In the genomic region with DNA sequence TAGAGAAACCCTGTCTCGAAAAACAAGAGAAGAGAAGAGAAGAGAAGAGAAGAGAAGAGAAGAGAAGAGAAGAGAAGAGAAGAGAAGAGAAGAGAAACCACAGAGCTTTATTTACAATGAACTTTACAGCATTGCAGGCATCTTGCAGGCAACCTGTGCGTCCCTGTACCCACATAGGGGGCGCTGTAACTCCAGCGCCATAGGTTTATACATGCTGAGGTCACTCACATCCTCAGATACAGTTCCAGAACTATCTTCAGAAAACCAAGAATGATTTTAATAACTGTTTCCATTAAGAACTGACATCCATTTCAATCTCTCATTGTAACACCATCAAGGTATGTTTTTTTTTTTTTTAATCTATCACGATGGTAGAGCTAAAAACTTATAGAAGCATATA, we compare ENCODE assay signal across 12 mouse cellular contexts. TPM values are rescaled to one million over a fixed set of nuclear protein-coding genes. Genes with fewer than 3 reads are reported as not detected.
DNase-seq lines count a peak whose midpoint lies in the region; ATAC-seq and TF ChIP-seq lines count a peak whose summit lies in the region.
"Had no signal": no experiment of that assay in that cellular context is flagged by ENCODE, and none has a peak within 500 bp of the region (broad histone marks: within the 10 kb centered on the region; RNA-seq: fewer than 3 reads in every experiment).

No protein-coding gene starts in this region.

- no peak for ATAC-seq in midbrain, postnatal 0 days (ENCODE audit: low FRiP score)
- no peak for ATAC-seq in midbrain, embryonic 13.5 days
- no peak for ATAC-seq in forebrain, embryonic 13.5 days

- WGBS in cerebellum, adult 2 months, result 46% methylated on average over 5 of the region's 5 CpGs
- 38% methylated on average over 5 of the region's 5 CpGs for WGBS in midbrain, postnatal 0 days
- WGBS in midbrain, embryonic 13.5 days, result 38% methylated on average over 5 of the region's 5 CpGs
- 49% methylated on average over 5 of the region's 5 CpGs for WGBS in forebrain, embryonic 13.5 days

- no peak overlapping the region for H3K27ac ChIP-seq in cerebellum, adult 2 months (ENCODE audit: insufficient read depth, low read length)
- no peak overlapping the region for H3K27ac ChIP-seq in midbrain, postnatal 0 days (ENCODE audit: low read depth, low read length)
- no peak overlapping the region for H3K27ac ChIP-seq in midbrain, embryonic 13.5 days
- no peak overlapping the region for H3K27ac ChIP-seq in forebrain, embryonic 13.5 days
- H3K27ac ChIP-seq: embryonic facial prominence, embryonic 13.5 days; midbrain, embryonic 12.5 days had no signal

- DNase-seq in cerebellum, adult 2 months, result no peak
- DNase-seq in cerebellum, postnatal 36 days, result no peak
- no peak for DNase-seq in midbrain, postnatal 0 days (ENCODE audit: low spot score)
- DNase-seq in embryo, embryonic 11 days, result peak; percentile 55
- peak; percentile 40 for DNase-seq in thymus, postnatal 25 days
- no peak for DNase-seq in kidney, adult 9 months
- DNase-seq: heart, adult 18-20 months; layer of hippocampus, postnatal 36 days had no signal

- TF ChIP-seq CTCF in cerebellum, adult 2 months (IDR thresholded peaks at IDR 0.05; ENCODE audit: borderline replicate concordance, insufficient read depth, low read depth, low read length), result peak; percentile 41; the same call in 1 of the 2 replicates
- TF ChIP-seq CTCF in midbrain, postnatal 0 days (IDR thresholded peaks at IDR 0.05), result peak; percentile 34

- no peaks in the 10 kb centered on the region for H3K27me3 ChIP-seq in cerebellum, adult 2 months (ENCODE audit: control insufficient read depth, insufficient read depth, low read length)
- H3K27me3 ChIP-seq in midbrain, postnatal 0 days (ENCODE audit: insufficient read depth, low read length), result no peaks in the 10 kb centered on the region
- H3K27me3 ChIP-seq in midbrain, embryonic 13.5 days, result peaks cover 5% of the 10 kb centered on the region; the same call in 1 of the 2 replicates
- no peaks in the 10 kb centered on the region for H3K27me3 ChIP-seq in forebrain, embryonic 13.5 days

- no peak overlapping the region for H3K4me2 ChIP-seq in midbrain, postnatal 0 days (ENCODE audit: low read depth, low read length, poor library complexity, severe bottlenecking)
- no peak overlapping the region for H3K4me2 ChIP-seq in midbrain, embryonic 13.5 days (replicated peaks)
- H3K4me2 ChIP-seq in forebrain, embryonic 13.5 days, result no peak overlapping the region
- H3K4me2 ChIP-seq: embryonic facial prominence, embryonic 13.5 days; midbrain, embryonic 12.5 days had no signal

- H3K36me3 ChIP-seq in midbrain, postnatal 0 days (ENCODE audit: insufficient read depth, low read length), result no peaks in the 10 kb centered on the region
- H3K36me3 ChIP-seq in midbrain, embryonic 13.5 days, result peaks cover 25% of the 10 kb centered on the region
- H3K36me3 ChIP-seq in forebrain, embryonic 13.5 days (ENCODE audit: poor library complexity, severe bottlenecking), result peaks cover 19% of the 10 kb centered on the region

- H3K9ac ChIP-seq in midbrain, postnatal 0 days (replicated peaks; ENCODE audit: low read length, poor library complexity, severe bottlenecking), result no peak overlapping the region
- no peak overlapping the region for H3K9ac ChIP-seq in midbrain, embryonic 13.5 days (replicated peaks)
- no peak overlapping the region for H3K9ac ChIP-seq in forebrain, embryonic 13.5 days
- H3K9ac ChIP-seq: embryonic facial prominence, embryonic 13.5 days; midbrain, embryonic 12.5 days had no signal

- TF ChIP-seq POLR2A in cerebellum, adult 2 months (IDR thresholded peaks at IDR 0.05; ENCODE audit: borderline replicate concordance, insufficient read depth, low read length), result no peak

- no peaks in the 10 kb centered on the region for H3K9me3 ChIP-seq in midbrain, postnatal 0 days (ENCODE audit: low read length)
- H3K9me3 ChIP-seq in midbrain, embryonic 13.5 days, result no peaks in the 10 kb centered on the region
- no peaks in the 10 kb centered on the region for H3K9me3 ChIP-seq in forebrain, embryonic 13.5 days (replicated peaks)
- H3K9me3 ChIP-seq: embryonic facial prominence, embryonic 13.5 days; midbrain, embryonic 12.5 days had no signal

- H3K4me1 ChIP-seq in cerebellum, adult 2 months (ENCODE audit: control insufficient read depth, insufficient read depth, low read length), result no peaks in the 10 kb centered on the region
- no peaks in the 10 kb centered on the region for H3K4me1 ChIP-seq in midbrain, postnatal 0 days (ENCODE audit: insufficient read depth, low read length)
- peaks cover 20% of the 10 kb centered on the region for H3K4me1 ChIP-seq in midbrain, embryonic 13.5 days (replicated peaks)
- peaks cover 11% of the 10 kb centered on the region; the same call in 1 of the 2 replicates for H3K4me1 ChIP-seq in forebrain, embryonic 13.5 days
- H3K4me1 ChIP-seq: embryonic facial prominence, embryonic 13.5 days had no signal

- H3K4me3 ChIP-seq in cerebellum, adult 2 months (replicated peaks; ENCODE audit: insufficient read depth, low read depth, low read length), result no peak overlapping the region
- no peak overlapping the region for H3K4me3 ChIP-seq in midbrain, postnatal 0 days (ENCODE audit: low read depth, low read length)
- no peak overlapping the region for H3K4me3 ChIP-seq in midbrain, embryonic 13.5 days (replicated peaks)
- H3K4me3 ChIP-seq in forebrain, embryonic 13.5 days, result no peak overlapping the region
- H3K4me3 ChIP-seq: embryonic facial prominence, embryonic 13.5 days; midbrain, embryonic 12.5 days had no signal

RNA-seq across cellular contexts. Expression of a gene that starts 27.6 kb away (rescaled TPM):
- 6.5 and 7.4 TPM in 2 replicates for polyA plus RNA-seq in cerebellum, adult 2 months (2012; rRNA removed)
- total RNA-seq in midbrain, postnatal 0 days (2014; rRNA removed), result 29.0 and 40.5 TPM in 2 replicates
- 31.1 and 34.9 TPM in 2 replicates for polyA plus RNA-seq in midbrain, postnatal 0 days (2015; fragmentation: Nextera tagmentation; extraction: Ambion mirVana)
- polyA plus RNA-seq in midbrain, embryonic 13.5 days (2015; fragmentation: Nextera tagmentation; extraction: Ambion mirVana), result 29.8 and 37.2 TPM in 2 replicates
- polyA plus RNA-seq in forebrain, embryonic 13.5 days (2015; fragmentation: Nextera tagmentation; extraction: Ambion mirVana), result 29.2 and 32.1 TPM in 2 replicates

RNA-seq across cellular contexts. Expression of a gene that starts 39.2 kb away (rescaled TPM):
- 27.0 and 28.4 TPM in 2 replicates for polyA plus RNA-seq in cerebellum, adult 2 months (2012; rRNA removed)
- total RNA-seq in midbrain, postnatal 0 days (2014; rRNA removed), result 19.0 and 23.0 TPM in 2 replicates
- 12.3 and 13.7 TPM in 2 replicates for polyA plus RNA-seq in midbrain, postnatal 0 days (2015; fragmentation: Nextera tagmentation; extraction: Ambion mirVana)
- 11.6 and 14.0 TPM in 2 replicates for polyA plus RNA-seq in midbrain, embryonic 13.5 days (2015; fragmentation: Nextera tagmentation; extraction: Ambion mirVana)
- 14.0 and 15.0 TPM in 2 replicates for polyA plus RNA-seq in forebrain, embryonic 13.5 days (2015; fragmentation: Nextera tagmentation; extraction: Ambion mirVana)

Comparison
In these comparisons a context has a peak if more than half of its experiments do, and no peak if none do; other contexts are left out.
1. DNase-seq: peak in embryo, embryonic 11 days (single experiment) and thymus, postnatal 25 days (single experiment); none in cerebellum, adult 2 months (0 of 2), cerebellum, postnatal 36 days (0 of 2), midbrain, postnatal 0 days (single experiment) and kidney, adult 9 months (single experiment).